Mouse (Mus musculus) heart, adult 10 weeks (tissue): ENCODE measurements around the gene 9130409I23Rik. TPM values are rescaled to one million over a fixed set of nuclear protein-coding genes. Genes with fewer than 3 reads are reported as not detected.

Experiments
- polyA plus RNA-seq: library from polyadenylated mRNA; stranded (reverse); fragments of 350-450 nt; fragmentation: Illumina TruSeq; extraction: RNeasy Lipid Tissue Mini Kit (QIAGEN cat#74804); gene quantifications from one replicate; pipeline ENCODE4 v1.2.3, GENCODE M21; 2014; ENCODE audit warnings: low read depth, low replicate concordance

Gene 9130409I23Rik
- not detected for polyA plus RNA-seq

GRCm38 (mm10) chr1:181050937-181051336, at the start of gene 9130409I23Rik:
TSS of gene 9130409I23Rik (plus strand) at chr1:181051237.

GRCm38 (mm10) chr1:181020756-181021487, 30.1 kb upstream of the 9130409I23Rik start, which contains the start of gene Ephx1:
TSS of gene Ephx1 (minus strand) at chr1:181020904.

Other genes with a start within 250 kb of the 9130409I23Rik start
- gene H3f3a, start 237.3 kb upstream of the 9130409I23Rik start, polyA plus RNA-seq: 566 TPM
- gene Sde2, start 200.1 kb upstream of the 9130409I23Rik start, polyA plus RNA-seq: 12.4 TPM
- gene Lefty2, start 158.1 kb upstream of the 9130409I23Rik start, polyA plus RNA-seq: not detected
- 15.7 TPM for gene Pycr2, start 146.9 kb upstream of the 9130409I23Rik start, polyA plus RNA-seq
- 2.2 TPM for gene Lefty1, start 116.2 kb upstream of the 9130409I23Rik start, polyA plus RNA-seq
- 19.2 TPM for gene Tmem63a, start 108.9 kb upstream of the 9130409I23Rik start, polyA plus RNA-seq
- gene Ephx1, start 30.3 kb upstream of the 9130409I23Rik start, polyA plus RNA-seq: 55.2 TPM
- 10.2 TPM for gene Nvl, start 93.0 kb downstream of the 9130409I23Rik start, polyA plus RNA-seq
- gene Cnih4, start 93.5 kb downstream of the 9130409I23Rik start, polyA plus RNA-seq: 61.3 TPM
- 59.3 TPM for gene Wdr26, start 160.8 kb downstream of the 9130409I23Rik start, polyA plus RNA-seq